ENCODE assay signal across 9 mouse cellular contexts in genomic region chr17:45544001-45544872, GRCm38 (mm10). TPM values are rescaled to one million over a fixed set of nuclear protein-coding genes. Genes with fewer than 3 reads are reported as not detected.
DNase-seq lines count a peak whose midpoint lies in the region; ATAC-seq and TF ChIP-seq lines count a peak whose summit lies in the region.
"Had no signal": no experiment of that assay in that cellular context is flagged by ENCODE, and none has a peak within 500 bp of the region (broad histone marks: within the 10 kb centered on the region; RNA-seq: fewer than 3 reads in every experiment).

No protein-coding gene starts in this region.

- H3K27me3 ChIP-seq in heart, embryonic 12.5 days (replicated peaks) = peaks cover 99% of the 10 kb centered on the region
- peaks cover 40% of the 10 kb centered on the region for H3K27me3 ChIP-seq in stomach, embryonic 14.5 days (ENCODE audit: control insufficient read depth, insufficient read depth, low read length)
- peaks cover 10% of the 10 kb centered on the region; the same call in 1 of the 2 replicates for H3K27me3 ChIP-seq in stomach, postnatal 0 days (ENCODE audit: control insufficient read depth, insufficient read depth, low read length)
- H3K27me3 ChIP-seq in hindbrain, embryonic 11.5 days (ENCODE audit: control insufficient read depth, insufficient read depth, low read length) = peaks cover 51% of the 10 kb centered on the region
- peaks cover 81% of the 10 kb centered on the region for H3K27me3 ChIP-seq in stomach, embryonic 15.5 days (replicated peaks)

- H3K27ac ChIP-seq in heart, embryonic 12.5 days (ENCODE audit: poor library complexity, severe bottlenecking) = no peak overlapping the region
- H3K27ac ChIP-seq in stomach, embryonic 14.5 days (ENCODE audit: low read length) = no peak overlapping the region
- no peak overlapping the region for H3K27ac ChIP-seq in stomach, postnatal 0 days (replicated peaks)
- no peak overlapping the region for H3K27ac ChIP-seq in hindbrain, embryonic 11.5 days (ENCODE audit: low read depth, low read length)
- H3K27ac ChIP-seq in stomach, embryonic 15.5 days = no peak overlapping the region

- H3K4me3 ChIP-seq in heart, embryonic 12.5 days = peak overlapping the region; percentile 30
- peak overlapping the region; percentile 18; the same call in 1 of the 2 replicates for H3K4me3 ChIP-seq in stomach, embryonic 14.5 days (ENCODE audit: low read depth, low read length)
- no peak overlapping the region for H3K4me3 ChIP-seq in stomach, postnatal 0 days (ENCODE audit: low read depth, low read length)
- no peak overlapping the region for H3K4me3 ChIP-seq in hindbrain, embryonic 11.5 days (ENCODE audit: low read depth, low read length)
- H3K4me3 ChIP-seq in stomach, embryonic 15.5 days (replicated peaks) = peak overlapping the region; percentile 22; the same call in 1 of the 2 replicates

- H3K9ac ChIP-seq in heart, embryonic 12.5 days = no peak overlapping the region
- no peak overlapping the region for H3K9ac ChIP-seq in stomach, embryonic 14.5 days (replicated peaks; ENCODE audit: low read depth, low read length)
- H3K9ac ChIP-seq in stomach, postnatal 0 days (ENCODE audit: low read length) = no peak overlapping the region
- H3K9ac ChIP-seq in hindbrain, embryonic 11.5 days (ENCODE audit: low read depth, low read length) = no peak overlapping the region
- H3K9ac ChIP-seq in stomach, embryonic 15.5 days = no peak overlapping the region

- peaks cover 25% of the 10 kb centered on the region for H3K4me1 ChIP-seq in heart, embryonic 12.5 days (replicated peaks)
- no peaks in the 10 kb centered on the region for H3K4me1 ChIP-seq in stomach, embryonic 14.5 days (ENCODE audit: control insufficient read depth, insufficient read depth, low read length)
- no peaks in the 10 kb centered on the region for H3K4me1 ChIP-seq in stomach, postnatal 0 days (replicated peaks; ENCODE audit: control insufficient read depth, insufficient read depth)
- H3K4me1 ChIP-seq in hindbrain, embryonic 11.5 days (replicated peaks; ENCODE audit: control insufficient read depth, insufficient read depth, low read length) = peaks cover 22% of the 10 kb centered on the region
- peaks cover 23% of the 10 kb centered on the region for H3K4me1 ChIP-seq in stomach, embryonic 15.5 days

- H3K4me2 ChIP-seq in heart, embryonic 12.5 days = peak overlapping the region; percentile 68
- no peak overlapping the region for H3K4me2 ChIP-seq in stomach, embryonic 14.5 days (replicated peaks; ENCODE audit: low read depth, low read length)
- H3K4me2 ChIP-seq in stomach, postnatal 0 days (replicated peaks; ENCODE audit: low read depth) = no peak overlapping the region
- H3K4me2 ChIP-seq in hindbrain, embryonic 11.5 days (replicated peaks; ENCODE audit: low read depth, low read length) = peak overlapping the region; percentile 44; the same call in 1 of the 2 replicates
- H3K4me2 ChIP-seq in stomach, embryonic 15.5 days = peak overlapping the region; percentile 50; the same call in 1 of the 2 replicates

- no peaks in the 10 kb centered on the region for H3K36me3 ChIP-seq in heart, embryonic 12.5 days
- no peaks in the 10 kb centered on the region for H3K36me3 ChIP-seq in stomach, embryonic 14.5 days (ENCODE audit: control insufficient read depth, insufficient read depth, low read length)
- H3K36me3 ChIP-seq in stomach, postnatal 0 days (ENCODE audit: control insufficient read depth, insufficient read depth, low read length) = no peaks in the 10 kb centered on the region; the same call in 1 of the 2 replicates
- no peaks in the 10 kb centered on the region for H3K36me3 ChIP-seq in hindbrain, embryonic 11.5 days (ENCODE audit: control insufficient read depth, insufficient read depth, low read length)
- no peaks in the 10 kb centered on the region for H3K36me3 ChIP-seq in stomach, embryonic 15.5 days

- 4% methylated on average over 24 of the region's 24 CpGs for WGBS in heart, embryonic 12.5 days
- WGBS in stomach, embryonic 14.5 days = 20% methylated on average over 24 of the region's 24 CpGs
- 29% methylated on average over 24 of the region's 24 CpGs for WGBS in stomach, postnatal 0 days
- WGBS in hindbrain, embryonic 11.5 days = 4% methylated on average over 23 of the region's 24 CpGs
- WGBS in stomach, embryonic 15.5 days = 27% methylated on average over 24 of the region's 24 CpGs

- no peaks in the 10 kb centered on the region for H3K9me3 ChIP-seq in heart, embryonic 12.5 days (replicated peaks)
- no peaks in the 10 kb centered on the region for H3K9me3 ChIP-seq in stomach, embryonic 14.5 days (ENCODE audit: control insufficient read depth, low read depth, low read length)
- no peaks in the 10 kb centered on the region for H3K9me3 ChIP-seq in stomach, postnatal 0 days (ENCODE audit: control insufficient read depth, low read length)
- no peaks in the 10 kb centered on the region for H3K9me3 ChIP-seq in hindbrain, embryonic 11.5 days (ENCODE audit: control insufficient read depth, low read length)
- H3K9me3 ChIP-seq in stomach, embryonic 15.5 days = no peaks in the 10 kb centered on the region

- ATAC-seq in heart, embryonic 12.5 days (ENCODE audit: insufficient number of reproducible peaks, low FRiP score) = no peak
- ATAC-seq in stomach, embryonic 14.5 days (ENCODE audit: insufficient number of reproducible peaks, insufficient read depth, low FRiP score, low read depth) = no peak
- ATAC-seq in stomach, postnatal 0 days (ENCODE audit: low FRiP score, low TSS enrichment) = no peak
- 0 out of 2 replicates have a peak, but pooled peaks have one; percentile 8 for ATAC-seq in hindbrain, embryonic 11.5 days (ENCODE audit: low FRiP score)
- ATAC-seq in stomach, embryonic 15.5 days (ENCODE audit: insufficient read depth, low FRiP score, low read depth) = no peak
- ATAC-seq: CD4-positive, CD25-positive, alpha-beta regulatory T cell, adult 4 months had no signal

- DNase-seq in heart, postnatal 10 days = no peak
- DNase-seq in stomach, postnatal 0 days (ENCODE audit: low spot score) = no peak
- peak; percentile 57 for DNase-seq in hindbrain, embryonic 11.5 days (ENCODE audit: low spot score)
- no peak for DNase-seq in thymus, postnatal 0 days (ENCODE audit: low spot score)
- DNase-seq in kidney, postnatal 10 days = no peak

- intact Hi-C loops in heart, postnatal 10 days (cut with DNase I) = no loop called here

- TF ChIP-seq CTCF in stomach, postnatal 0 days (IDR thresholded peaks at IDR 0.05; ENCODE audit: low read depth) = no peak

- TF ChIP-seq EP300 in stomach, postnatal 0 days (optimal IDR thresholded peaks at IDR 0.05) = no peak

RNA-seq across cellular contexts. Expression of gene Tmem151b, which starts 5.2 kb away (rescaled TPM):
- 1.4 and 1.6 TPM in 2 replicates for polyA plus RNA-seq in heart, embryonic 12.5 days (2016; fragmentation: Nextera tagmentation; extraction: Ambion mirVana)
- under 1 TPM; 0.05 to 0.12 TPM for total RNA-seq in heart, postnatal 10 days (2021)
- polyA plus RNA-seq in stomach, embryonic 14.5 days (2014; fragmentation: Nextera tagmentation; extraction: Ambion mirVana) = 1.8 and 2.6 TPM in 2 replicates
- polyA plus RNA-seq in stomach, postnatal 0 days (2015; fragmentation: Nextera tagmentation; extraction: Ambion mirVana) = 0.41 and 0.63 TPM in 2 replicates
- polyA plus RNA-seq in hindbrain, embryonic 11.5 days (2014; fragmentation: Nextera tagmentation; extraction: Ambion mirVana) = 4.7 and 5.6 TPM in 2 replicates
- 2.3 and 2.5 TPM in 2 replicates for polyA plus RNA-seq in stomach, embryonic 15.5 days (2015; fragmentation: Nextera tagmentation; extraction: Ambion mirVana)
- 19.0 and 19.6 TPM in 2 replicates for polyA plus RNA-seq in thymus, postnatal 0 days (2015; fragmentation: Nextera tagmentation; extraction: Ambion mirVana)

RNA-seq across cellular contexts. Expression of gene Nfkbie, which starts 11.3 kb away (rescaled TPM):
- 2.5 and 3.1 TPM in 2 replicates for polyA plus RNA-seq in heart, embryonic 12.5 days (2016; fragmentation: Nextera tagmentation; extraction: Ambion mirVana)
- 1 to 10 TPM; 1.8 to 2.7 TPM for total RNA-seq in heart, postnatal 10 days (2021)
- polyA plus RNA-seq in stomach, embryonic 14.5 days (2014; fragmentation: Nextera tagmentation; extraction: Ambion mirVana) = 3.7 and 4.2 TPM in 2 replicates
- 1.6 and 2.0 TPM in 2 replicates for polyA plus RNA-seq in stomach, postnatal 0 days (2015; fragmentation: Nextera tagmentation; extraction: Ambion mirVana)
- 5.6 and 9.0 TPM in 2 replicates for polyA plus RNA-seq in hindbrain, embryonic 11.5 days (2014; fragmentation: Nextera tagmentation; extraction: Ambion mirVana)
- 4.3 and 4.4 TPM in 2 replicates for polyA plus RNA-seq in stomach, embryonic 15.5 days (2015; fragmentation: Nextera tagmentation; extraction: Ambion mirVana)
- polyA plus RNA-seq in thymus, postnatal 0 days (2015; fragmentation: Nextera tagmentation; extraction: Ambion mirVana) = 70.4 and 80.2 TPM in 2 replicates

RNA-seq across cellular contexts. Expression of gene Slc35b2, which starts 19.4 kb away (rescaled TPM):
- polyA plus RNA-seq in heart, embryonic 12.5 days (2016; fragmentation: Nextera tagmentation; extraction: Ambion mirVana) = 85.6 and 89.6 TPM in 2 replicates
- total RNA-seq in heart, postnatal 10 days (2021) = 10 to 100 TPM; 34.5 to 36.8 TPM
- 117 and 120 TPM in 2 replicates for polyA plus RNA-seq in stomach, embryonic 14.5 days (2014; fragmentation: Nextera tagmentation; extraction: Ambion mirVana)
- 72.7 and 76.8 TPM in 2 replicates for polyA plus RNA-seq in stomach, postnatal 0 days (2015; fragmentation: Nextera tagmentation; extraction: Ambion mirVana)
- polyA plus RNA-seq in hindbrain, embryonic 11.5 days (2014; fragmentation: Nextera tagmentation; extraction: Ambion mirVana) = 89.9 and 91.5 TPM in 2 replicates
- polyA plus RNA-seq in stomach, embryonic 15.5 days (2015; fragmentation: Nextera tagmentation; extraction: Ambion mirVana) = 115 and 131 TPM in 2 replicates
- polyA plus RNA-seq in thymus, postnatal 0 days (2015; fragmentation: Nextera tagmentation; extraction: Ambion mirVana) = 95.8 and 96.9 TPM in 2 replicates

RNA-seq across cellular contexts. Expression of gene Tcte1, which starts 21.0 kb away (rescaled TPM):
- polyA plus RNA-seq in heart, embryonic 12.5 days (2016; fragmentation: Nextera tagmentation; extraction: Ambion mirVana) = 0.15 and 0.20 TPM in 2 replicates
- total RNA-seq in heart, postnatal 10 days (2021) = not detected
- polyA plus RNA-seq in stomach, embryonic 14.5 days (2014; fragmentation: Nextera tagmentation; extraction: Ambion mirVana) = 0.29 and 0.65 TPM in 2 replicates
- polyA plus RNA-seq in stomach, postnatal 0 days (2015; fragmentation: Nextera tagmentation; extraction: Ambion mirVana) = 0.04 and 0.13 TPM in 2 replicates
- polyA plus RNA-seq in hindbrain, embryonic 11.5 days (2014; fragmentation: Nextera tagmentation; extraction: Ambion mirVana) = 2.0 and 2.5 TPM in 2 replicates
- 0.12 and 0.36 TPM in 2 replicates for polyA plus RNA-seq in stomach, embryonic 15.5 days (2015; fragmentation: Nextera tagmentation; extraction: Ambion mirVana)
- polyA plus RNA-seq in thymus, postnatal 0 days (2015; fragmentation: Nextera tagmentation; extraction: Ambion mirVana) = 1.3 and 3.0 TPM in 2 replicates
- polyA plus RNA-seq: CD4-positive, CD25-positive, alpha-beta regulatory T cell, adult 4 months had no signal

RNA-seq across cellular contexts. Expression of gene Hsp90ab1, which starts 28.8 kb away (rescaled TPM):
- polyA plus RNA-seq in heart, embryonic 12.5 days (2016; fragmentation: Nextera tagmentation; extraction: Ambion mirVana) = 1,306 and 1,316 TPM in 2 replicates
- total RNA-seq in heart, postnatal 10 days (2021) = 1,000 to 10,000 TPM; 1,000 to 1,054 TPM
- polyA plus RNA-seq in stomach, embryonic 14.5 days (2014; fragmentation: Nextera tagmentation; extraction: Ambion mirVana) = 1,573 and 1,607 TPM in 2 replicates
- polyA plus RNA-seq in stomach, postnatal 0 days (2015; fragmentation: Nextera tagmentation; extraction: Ambion mirVana) = 715 and 750 TPM in 2 replicates
- 1,644 and 1,674 TPM in 2 replicates for polyA plus RNA-seq in hindbrain, embryonic 11.5 days (2014; fragmentation: Nextera tagmentation; extraction: Ambion mirVana)
- polyA plus RNA-seq in stomach, embryonic 15.5 days (2015; fragmentation: Nextera tagmentation; extraction: Ambion mirVana) = 1,532 and 1,551 TPM in 2 replicates
- 1,223 and 1,279 TPM in 2 replicates for polyA plus RNA-seq in thymus, postnatal 0 days (2015; fragmentation: Nextera tagmentation; extraction: Ambion mirVana)

Comparison
In these comparisons a context has a peak if more than half of its experiments do, and no peak if none do; other contexts are left out.
1. H3K4me2 ChIP-seq: peak in heart, embryonic 12.5 days (single experiment), hindbrain, embryonic 11.5 days (single experiment) and stomach, embryonic 15.5 days (single experiment); none in stomach, embryonic 14.5 days (single experiment) and stomach, postnatal 0 days (single experiment).
2. H3K4me3 ChIP-seq: peak in heart, embryonic 12.5 days (single experiment), stomach, embryonic 14.5 days (single experiment) and stomach, embryonic 15.5 days (single experiment); none in stomach, postnatal 0 days (single experiment) and hindbrain, embryonic 11.5 days (single experiment).